30 mouse cellular contexts compared by ENCODE assay signal in the genomic region with DNA sequence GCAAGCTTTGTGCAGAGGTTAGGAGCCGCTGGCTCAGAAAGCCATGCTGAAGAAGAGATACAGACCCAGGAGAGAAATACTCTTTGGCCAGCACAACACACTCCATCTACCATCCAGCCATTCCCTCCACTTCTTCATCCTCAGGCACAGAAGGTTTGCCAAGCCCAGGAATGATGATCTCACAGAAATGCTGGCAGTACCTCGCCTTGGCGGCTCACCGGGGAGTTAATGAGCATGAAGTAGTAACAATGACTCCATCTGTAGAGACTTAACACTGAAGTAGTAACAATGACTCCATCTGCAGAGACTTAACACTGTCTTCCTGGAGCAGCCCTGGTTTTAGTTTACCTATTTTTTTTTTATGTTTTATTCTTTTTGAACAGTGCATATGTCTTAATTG.
DNase-seq lines count a peak whose midpoint lies in the region; ATAC-seq lines count a peak whose summit lies in the region.
"Had no signal": no experiment of that assay in that cellular context is flagged by ENCODE, and none has a peak within 500 bp of the region (broad histone marks: within the 10 kb centered on the region; RNA-seq: fewer than 3 reads in every experiment).

No protein-coding gene starts in this region.

- DNase-seq in cerebellum, postnatal 10 days = peak; percentile 59 to 73
- no peak for DNase-seq in cerebellum, adult 9-10 months
- peak; percentile 52 for DNase-seq in forebrain, embryonic 14.5 days (ENCODE audit: low spot score)
- DNase-seq in forebrain, embryonic 11.5 days (ENCODE audit: low spot score) = no peak
- DNase-seq in testis, postnatal 14 days (ENCODE audit: low spot score) = peak; percentile 26
- no peak for DNase-seq in testis, postnatal 10 days (ENCODE audit: low spot score)
- DNase-seq in heart, postnatal 36 days = no peak
- DNase-seq: adrenal gland, adult 2 months; adrenal gland, postnatal 36 days; gastrocnemius, postnatal 10 days; heart, postnatal 10 days; kidney, adult 18-20 months; kidney, postnatal 25 days; liver, embryonic 13.5 days; lung, adult 18-20 months; lung, postnatal 4 days; right cerebral cortex, adult 18-20 months; spleen, adult 18-20 months had no signal

- H3K27ac ChIP-seq in forebrain, embryonic 14.5 days (ENCODE audit: low read depth, low read length) = no peak overlapping the region
- H3K27ac ChIP-seq in forebrain, embryonic 11.5 days (ENCODE audit: low read depth, low read length) = no peak overlapping the region
- H3K27ac ChIP-seq: heart, embryonic 13.5 days; kidney, embryonic 15.5 days; limb, embryonic 10.5 days; limb, embryonic 15.5 days; liver, embryonic 13.5 days; midbrain, embryonic 12.5 days; neural tube, embryonic 12.5 days had no signal

- no peak overlapping the region for H3K4me3 ChIP-seq in forebrain, embryonic 14.5 days (ENCODE audit: low read depth, low read length)
- H3K4me3 ChIP-seq in forebrain, embryonic 11.5 days (ENCODE audit: low read depth, low read length) = no peak overlapping the region
- H3K4me3 ChIP-seq: heart, embryonic 13.5 days; kidney, embryonic 15.5 days; limb, embryonic 10.5 days; limb, embryonic 15.5 days; liver, embryonic 13.5 days; megakaryocyte, embryonic 14.5 days; midbrain, embryonic 12.5 days; myocyte; neural tube, embryonic 12.5 days had no signal

- no peaks in the 10 kb centered on the region for H3K27me3 ChIP-seq in forebrain, embryonic 14.5 days (replicated peaks; ENCODE audit: control insufficient read depth, insufficient read depth, low read length)
- H3K27me3 ChIP-seq in forebrain, embryonic 11.5 days (ENCODE audit: control insufficient read depth, insufficient read depth, low read length) = no peaks in the 10 kb centered on the region
- H3K27me3 ChIP-seq: kidney, embryonic 15.5 days; limb, embryonic 15.5 days; liver, embryonic 13.5 days; megakaryocyte, embryonic 14.5 days; midbrain, embryonic 12.5 days; neural tube, embryonic 12.5 days had no signal

- 0 out of 2 replicates have a peak, but pooled peaks cover 5% of the 10 kb centered on the region for H3K4me1 ChIP-seq in forebrain, embryonic 14.5 days (ENCODE audit: control insufficient read depth, insufficient read depth, low read length)
- H3K4me1 ChIP-seq in forebrain, embryonic 11.5 days (replicated peaks; ENCODE audit: control insufficient read depth, insufficient read depth, low read length) = no peaks in the 10 kb centered on the region
- H3K4me1 ChIP-seq: heart, embryonic 13.5 days; kidney, embryonic 15.5 days; liver, embryonic 13.5 days; megakaryocyte, embryonic 14.5 days; midbrain, embryonic 12.5 days; neural tube, embryonic 12.5 days had no signal

- 48% methylated on average over 4 of the region's 4 CpGs for WGBS in forebrain, embryonic 14.5 days
- 84% methylated on average over 4 of the region's 4 CpGs for WGBS in forebrain, embryonic 11.5 days

- H3K9ac ChIP-seq in forebrain, embryonic 14.5 days (ENCODE audit: low read length) = no peak overlapping the region
- H3K9ac ChIP-seq in forebrain, embryonic 11.5 days (ENCODE audit: low read length) = no peak overlapping the region
- H3K9ac ChIP-seq: heart, embryonic 13.5 days; kidney, embryonic 15.5 days; limb, embryonic 15.5 days; liver, embryonic 13.5 days; midbrain, embryonic 12.5 days; neural tube, embryonic 12.5 days had no signal

- H3K36me3 ChIP-seq in forebrain, embryonic 14.5 days (ENCODE audit: control insufficient read depth, insufficient read depth, low read length) = no peaks in the 10 kb centered on the region
- no peaks in the 10 kb centered on the region for H3K36me3 ChIP-seq in forebrain, embryonic 11.5 days (ENCODE audit: control insufficient read depth, insufficient read depth, low read length)
- H3K36me3 ChIP-seq: G1E; heart, embryonic 13.5 days; limb, embryonic 10.5 days; limb, embryonic 15.5 days; liver, embryonic 13.5 days; midbrain, embryonic 12.5 days had no signal

- intact Hi-C loops in heart, postnatal 36 days (cut with DNase I) = no loop called here

- H3K4me2 ChIP-seq in forebrain, embryonic 14.5 days (ENCODE audit: low read length) = no peak overlapping the region
- H3K4me2 ChIP-seq in forebrain, embryonic 11.5 days (ENCODE audit: low read depth, low read length, severe bottlenecking) = no peak overlapping the region
- H3K4me2 ChIP-seq: heart, embryonic 13.5 days; kidney, embryonic 15.5 days; limb, embryonic 15.5 days; liver, embryonic 13.5 days; midbrain, embryonic 12.5 days; neural tube, embryonic 12.5 days had no signal

- no peaks in the 10 kb centered on the region for H3K9me3 ChIP-seq in forebrain, embryonic 14.5 days (replicated peaks; ENCODE audit: control insufficient read depth, low read length)
- H3K9me3 ChIP-seq in forebrain, embryonic 11.5 days (ENCODE audit: control insufficient read depth, low read length) = no peaks in the 10 kb centered on the region
- H3K9me3 ChIP-seq: heart, embryonic 13.5 days; kidney, embryonic 15.5 days; limb, embryonic 10.5 days; limb, embryonic 15.5 days; liver, embryonic 13.5 days; megakaryocyte, embryonic 14.5 days; midbrain, embryonic 12.5 days; neural tube, embryonic 12.5 days had no signal

- no peak for ATAC-seq in forebrain, embryonic 14.5 days
- no peak for ATAC-seq in forebrain, embryonic 11.5 days (replicated peaks; ENCODE audit: low FRiP score)
- ATAC-seq: activated CD4-positive, CD25-positive, alpha-beta regulatory T cell, adult 4 months; hindbrain, embryonic 16.5 days; lung, postnatal 0 days had no signal

Comparison
In these comparisons a context has a peak if more than half of its experiments do, and no peak if none do; other contexts are left out.
1. DNase-seq: peak in cerebellum, postnatal 10 days (2 of 2), forebrain, embryonic 14.5 days (single experiment) and testis, postnatal 14 days (single experiment); none in cerebellum, adult 9-10 months (single experiment), forebrain, embryonic 11.5 days (single experiment), testis, postnatal 10 days (single experiment) and heart, postnatal 36 days (0 of 2).